Mouse (Mus musculus) midbrain, embryonic 12.5 days (tissue): Measurements from ENCODE around the gene Vps26c. TPM values are rescaled to one million over a fixed set of nuclear protein-coding genes. Genes with fewer than 3 reads are reported as not detected.
A peak's percentile ranks its signal among the peaks of the same experiment; 100 is the strongest.
"Not testable (repeated sequence)": the region's sequence is repeated elsewhere in the genome, so short reads cannot be mapped to it uniquely, and the experiment has no call there.

Experiments used
- ATAC-seq: fragments of 200-750 bp; cut with Nextera tagmentation; 2 replicates; pipeline ENCODE4 v1.8.0; 2017; ENCODE audit warnings: low read depth, moderate TSS enrichment, moderate library complexity; ENCODE audit not compliant: low FRiP score
- H3K27ac ChIP-seq: fragments of 300-500 bp; sonication (generic); replicated peaks from 2 replicates; pipeline ENCODE4 v1.5.1; 2016; ENCODE audit warnings: mild to moderate bottlenecking
- H3K27me3 ChIP-seq: fragments of 300-500 bp; sonication (generic); 2 replicates; pipeline ENCODE4 v1.6.1; 2016; ENCODE audit warnings: mild to moderate bottlenecking
- H3K36me3 ChIP-seq: fragments of 300-500 bp; sonication (generic); 2 replicates; pipeline ENCODE4 v1.6.1; 2016
- H3K4me1 ChIP-seq: fragments of 300-500 bp; sonication (generic); 2 replicates; pipeline ENCODE4 v1.6.1; 2016
- H3K4me2 ChIP-seq: fragments of 300-500 bp; sonication (generic); replicated peaks from 2 replicates; pipeline ENCODE4 v1.6.1; 2016; ENCODE audit warnings: mild to moderate bottlenecking, moderate library complexity
- H3K4me3 ChIP-seq: fragments of 300-500 bp; sonication (generic); 2 replicates; pipeline ENCODE4 v1.5.1; 2016; ENCODE audit warnings: mild to moderate bottlenecking
- H3K9ac ChIP-seq: fragments of 300-500 bp; sonication (generic); replicated peaks from 2 replicates; pipeline ENCODE4 v1.6.1; 2016; ENCODE audit warnings: mild to moderate bottlenecking, moderate library complexity
- H3K9me3 ChIP-seq: fragments of 300-500 bp; sonication (generic); 2 replicates; pipeline ENCODE4 v1.6.1; 2016; ENCODE audit warnings: mild to moderate bottlenecking
- WGBS: fragments of 180-500 bp; shearing (Covaris S2); methylation state at CpG from one replicate; pipeline ENCODE4 v1.1.7; 2016; 5-methylcytosine and 5-hydroxymethylcytosine counted together
- polyA plus RNA-seq: library from polyadenylated mRNA; unstranded; fragments of >200 nt; fragmentation: Nextera tagmentation; extraction: Ambion mirVana; gene quantifications from 2 replicates; pipeline ENCODE4 v1.2.1, GENCODE M21; 2016

The Vps26c gene
- polyA plus RNA-seq, 1 experiment from 2014 or later = 60.6 TPM

DNA sequence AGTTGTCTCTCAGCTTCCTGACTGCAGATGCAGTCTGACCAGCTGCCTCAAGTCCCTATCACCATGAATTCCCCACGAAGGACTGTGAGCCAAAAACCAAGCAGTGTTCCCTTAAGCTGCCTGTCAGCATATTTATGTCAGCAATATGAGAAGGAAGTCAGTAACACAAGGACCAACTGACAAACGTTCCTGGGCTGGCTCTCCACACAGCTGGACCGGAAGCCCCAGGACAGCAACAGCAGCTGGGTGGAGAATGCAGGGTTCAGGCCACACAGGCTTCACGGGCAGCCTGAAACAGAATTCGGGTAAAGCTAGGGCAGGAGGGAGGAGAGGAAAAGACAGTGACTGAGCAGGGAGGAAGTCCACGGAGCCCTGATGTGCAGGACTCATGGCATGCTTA lies 7.6 kb downstream of the Vps26c start:
- Histone ChIP-seq H3K4me2 (no peak overlapping the region), H3K4me3 (no peak overlapping the region), H3K36me3 (0 out of 2 replicates have a peak, but pooled peaks cover 5% of the 10 kb centered on the region), H3K4me1 (peaks cover 2% of the 10 kb centered on the region; the same call in 1 of the 2 replicates), H3K9ac (no peak overlapping the region), H3K9me3 (no peaks in the 10 kb centered on the region), H3K27me3 (no peaks in the 10 kb centered on the region), H3K27ac (no peak overlapping the region)
- no peak for ATAC-seq
- 69% methylated on average over 6 of the region's 6 CpGs for WGBS

GRCm38 (mm10) chr16:94517606-94518005 lies 9.0 kb downstream of the Vps26c start:
- Histone ChIP-seq H3K9ac (no peak overlapping the region), H3K36me3 (0 out of 2 replicates have a peak, but pooled peaks cover 5% of the 10 kb centered on the region), H3K4me2 (no peak overlapping the region), H3K4me1 (no peaks in the 10 kb centered on the region), H3K27me3 (no peaks in the 10 kb centered on the region), H3K4me3 (no peak overlapping the region), H3K9me3 (no peaks in the 10 kb centered on the region), H3K27ac (no peak overlapping the region)
- 97% methylated on average over 2 of the region's 2 CpGs for WGBS
- no peak for ATAC-seq

DNA sequence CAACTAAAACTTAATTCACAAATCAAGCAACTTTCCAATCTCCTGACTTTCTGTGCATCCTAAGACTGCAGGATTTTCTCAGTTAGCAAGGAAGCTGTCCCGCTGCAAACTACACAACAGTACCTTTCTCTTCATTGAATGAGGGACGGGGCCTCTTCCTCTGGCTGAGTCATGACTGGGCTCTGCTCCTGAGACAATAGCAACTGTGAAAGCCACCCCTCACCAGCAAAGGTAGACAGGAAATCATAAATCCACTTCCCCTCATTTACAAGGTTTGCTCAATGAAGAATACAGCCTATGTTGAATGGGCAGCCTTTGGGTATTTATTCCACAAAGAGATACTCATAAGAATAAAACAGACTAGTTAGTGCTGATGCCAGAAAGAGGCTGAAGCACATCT lies 16.6 kb downstream of the Vps26c start:
- no peak overlapping the region for H3K9ac ChIP-seq
- no peaks in the 10 kb centered on the region for H3K27me3 ChIP-seq
- no peak overlapping the region for H3K4me2 ChIP-seq
- WGBS = 85% methylated on average over 2 of the region's 2 CpGs
- H3K4me1 ChIP-seq = no peaks in the 10 kb centered on the region
- no peak for ATAC-seq
- no peak overlapping the region for H3K4me3 ChIP-seq
- H3K36me3 ChIP-seq = peaks cover 32% of the 10 kb centered on the region
- H3K9me3 ChIP-seq = no peaks in the 10 kb centered on the region
- H3K27ac ChIP-seq = no peak overlapping the region

- H3K4me2 ChIP-seq = no peak overlapping the region
- H3K27ac ChIP-seq = no peak overlapping the region
- no peaks in the 10 kb centered on the region for H3K4me1 ChIP-seq
- 91% methylated on average over 8 of the region's 8 CpGs for WGBS
- peaks cover 44% of the 10 kb centered on the region for H3K36me3 ChIP-seq
- ATAC-seq = no peak
- no peak overlapping the region for H3K9ac ChIP-seq
- H3K4me3 ChIP-seq = no peak overlapping the region
- H3K27me3 ChIP-seq = no peaks in the 10 kb centered on the region
- H3K9me3 ChIP-seq = no peaks in the 10 kb centered on the region
Measured at GRCm38 (mm10) chr16:94508769-94509168, 17.9 kb downstream of the Vps26c start.

DNA sequence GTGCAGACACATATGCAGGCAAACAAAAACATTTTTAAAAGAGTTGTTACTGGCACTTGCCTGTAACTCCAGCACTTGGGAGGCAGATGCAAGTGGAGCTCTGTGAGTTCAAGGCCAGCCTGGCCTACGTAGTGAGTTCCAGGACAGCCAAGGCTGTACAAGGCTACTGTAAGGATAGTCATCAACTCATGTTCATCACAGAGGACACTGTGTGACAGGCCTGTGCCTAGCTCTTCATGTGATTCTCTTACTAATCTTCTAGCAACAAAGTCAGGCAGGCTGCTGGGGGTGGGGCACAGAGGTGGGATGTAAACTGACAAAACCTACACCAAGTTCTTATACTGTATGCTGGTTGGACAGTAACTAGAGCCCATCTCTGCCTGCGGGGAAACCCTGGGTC lies 19.6 kb downstream of the Vps26c start:
- Histone ChIP-seq H3K27me3 (no peaks in the 10 kb centered on the region), H3K9ac (no peak overlapping the region), H3K9me3 (no peaks in the 10 kb centered on the region), H3K36me3 (peaks cover 51% of the 10 kb centered on the region), H3K27ac (no peak overlapping the region), H3K4me2 (no peak overlapping the region), H3K4me3 (no peak overlapping the region), H3K4me1 (no peaks in the 10 kb centered on the region)
- ATAC-seq = no peak
- WGBS = 97% methylated on average over 2 of the region's 2 CpGs

DNA sequence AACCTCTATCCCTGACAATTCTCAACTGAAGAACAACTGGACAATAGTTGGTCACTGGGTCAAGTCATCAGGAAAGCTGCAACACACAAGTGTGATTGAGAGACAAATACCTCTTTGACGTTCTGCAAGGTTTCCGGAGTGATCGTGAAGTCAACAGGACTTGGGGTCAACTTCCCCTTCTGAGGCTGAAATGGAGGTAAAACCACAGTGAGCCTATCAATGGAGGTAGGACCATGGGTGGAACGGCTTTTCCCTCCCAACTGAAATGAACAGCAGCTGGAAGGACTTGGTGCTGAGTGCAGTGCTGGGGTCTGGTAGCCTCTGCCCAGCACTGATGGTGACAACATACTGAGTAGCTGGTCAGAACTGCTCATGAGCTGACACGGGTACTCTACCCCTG lies 22.4 kb downstream of the Vps26c start:
- Histone ChIP-seq H3K9ac (no peak overlapping the region), H3K9me3 (no peaks in the 10 kb centered on the region), H3K4me1 (no peaks in the 10 kb centered on the region), H3K4me2 (no peak overlapping the region), H3K4me3 (no peak overlapping the region), H3K36me3 (peaks cover 61% of the 10 kb centered on the region), H3K27me3 (no peaks in the 10 kb centered on the region), H3K27ac (no peak overlapping the region)
- no peak for ATAC-seq
- 95% methylated on average over 5 of the region's 5 CpGs for WGBS

DNA sequence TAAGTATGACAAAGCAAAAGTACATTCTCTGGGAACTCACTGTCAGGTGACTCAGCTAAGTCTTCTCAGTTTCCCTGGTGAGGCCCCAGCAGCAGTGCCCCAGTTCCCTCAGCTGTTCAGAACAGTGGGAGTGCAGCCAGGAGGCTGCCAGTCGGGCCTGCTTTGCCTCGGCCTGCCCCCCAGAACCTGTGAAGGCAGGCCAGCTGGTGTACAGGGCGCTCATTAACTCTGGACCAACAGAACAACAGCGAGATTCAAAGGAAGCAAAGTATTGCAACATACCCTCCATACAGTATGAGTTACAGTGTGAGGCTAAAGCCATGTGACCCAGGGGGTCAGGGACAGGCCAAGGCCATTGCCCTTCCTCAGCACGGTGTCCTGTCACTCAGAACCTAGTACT lies 28.7 kb downstream of the Vps26c start:
- no peak overlapping the region for H3K9ac ChIP-seq
- peaks cover 61% of the 10 kb centered on the region for H3K36me3 ChIP-seq
- H3K4me3 ChIP-seq = no peak overlapping the region
- H3K27ac ChIP-seq = no peak overlapping the region
- no peak overlapping the region for H3K4me2 ChIP-seq
- no peaks in the 10 kb centered on the region for H3K4me1 ChIP-seq
- no peaks in the 10 kb centered on the region for H3K27me3 ChIP-seq
- WGBS = 85% methylated on average over 5 of the region's 5 CpGs
- H3K9me3 ChIP-seq = no peaks in the 10 kb centered on the region
- no peak for ATAC-seq

- not testable (repeated sequence) for H3K4me3 ChIP-seq, H3K27ac ChIP-seq, H3K4me2 ChIP-seq, H3K9me3 ChIP-seq, H3K9ac ChIP-seq, H3K4me1 ChIP-seq, H3K27me3 ChIP-seq, ATAC-seq
- H3K36me3 ChIP-seq = peaks cover 61% of the 10 kb centered on the region
- WGBS = 95% methylated on average over 7 of the region's 7 CpGs
Measured at GRCm38 (mm10) chr16:94497176-94497575, 29.5 kb downstream of the Vps26c start.

DNA sequence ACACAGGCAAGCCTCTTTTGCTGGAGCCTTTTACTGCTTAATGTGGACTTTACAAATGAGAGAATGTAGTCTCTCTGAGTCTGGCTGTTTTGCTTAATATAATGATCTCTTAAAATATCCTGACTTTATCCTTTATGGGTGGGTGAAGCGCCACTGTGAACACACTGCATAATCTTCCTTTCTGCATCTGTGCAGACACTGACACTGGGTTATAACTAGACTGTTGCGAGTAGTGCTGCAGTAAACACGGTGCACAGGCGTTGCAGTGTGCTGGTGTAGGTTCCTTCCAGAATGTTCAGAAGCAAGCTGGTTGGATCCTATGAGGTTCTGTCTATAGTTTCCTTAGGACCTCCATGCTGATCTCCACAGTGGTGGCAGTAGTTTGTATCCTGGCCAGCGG lies 37.3 kb downstream of the Vps26c start:
- H3K9me3 ChIP-seq = no peaks in the 10 kb centered on the region
- H3K27ac ChIP-seq = no peak overlapping the region
- no peaks in the 10 kb centered on the region for H3K27me3 ChIP-seq
- no peak overlapping the region for H3K9ac ChIP-seq
- 92% methylated on average over 5 of the region's 5 CpGs for WGBS
- H3K4me1 ChIP-seq = no peaks in the 10 kb centered on the region
- no peak for ATAC-seq
- H3K4me2 ChIP-seq = no peak overlapping the region
- no peak overlapping the region for H3K4me3 ChIP-seq
- H3K36me3 ChIP-seq = no peaks in the 10 kb centered on the region

GRCm38 (mm10) chr16:94487341-94487740 lies 39.3 kb downstream of the Vps26c start:
- no peaks in the 10 kb centered on the region for H3K4me1 ChIP-seq
- H3K4me2 ChIP-seq = no peak overlapping the region
- H3K36me3 ChIP-seq = no peaks in the 10 kb centered on the region
- 84% methylated on average over 5 of the region's 5 CpGs for WGBS
- ATAC-seq = no peak
- H3K9ac ChIP-seq = no peak overlapping the region
- no peak overlapping the region for H3K4me3 ChIP-seq
- H3K9me3 ChIP-seq = no peaks in the 10 kb centered on the region
- H3K27me3 ChIP-seq = no peaks in the 10 kb centered on the region
- no peak overlapping the region for H3K27ac ChIP-seq

DNA sequence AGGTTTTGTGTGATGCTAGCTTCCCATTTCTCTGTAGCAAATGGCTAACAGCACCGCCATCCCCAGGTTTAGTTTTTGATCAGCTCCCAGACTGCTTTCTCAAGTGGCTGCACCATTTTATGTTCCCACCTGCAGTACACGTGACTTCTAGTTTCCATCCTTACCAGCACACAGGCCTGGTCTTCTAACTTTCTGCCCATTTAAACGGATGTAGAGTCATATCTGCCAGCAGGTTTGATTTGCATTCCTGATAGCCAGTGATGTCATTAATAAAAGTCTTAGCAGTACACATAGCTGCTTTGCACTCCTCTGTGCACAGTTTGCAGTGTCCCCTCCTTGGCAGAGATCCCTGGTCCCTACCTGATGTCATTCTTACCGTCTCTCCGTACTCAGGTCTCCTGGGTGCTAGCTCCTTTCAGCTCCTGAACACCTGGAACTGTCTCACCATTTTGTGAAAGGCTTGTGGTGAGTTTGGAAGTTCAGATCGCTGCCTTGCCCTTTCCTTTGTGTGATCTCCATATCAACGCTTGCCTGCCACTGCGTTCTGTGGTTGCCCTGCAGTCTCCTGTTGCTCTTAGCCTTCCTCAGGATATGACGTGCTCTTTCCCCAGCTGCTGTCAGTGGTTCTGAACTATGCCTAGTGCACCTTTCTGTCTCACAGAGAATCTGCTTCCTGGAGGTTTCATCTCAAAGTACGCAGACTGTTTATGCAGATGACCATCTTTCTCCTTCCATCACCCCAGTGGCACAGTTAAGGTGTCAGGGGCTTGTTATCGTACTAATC lies 41.7 kb downstream of the Vps26c start:
- Histone ChIP-seq H3K4me2 (no peak overlapping the region), H3K27ac (no peak overlapping the region), H3K27me3 (no peaks in the 10 kb centered on the region), H3K4me1 (no peaks in the 10 kb centered on the region), H3K9me3 (no peaks in the 10 kb centered on the region), H3K9ac (no peak overlapping the region), H3K4me3 (no peak overlapping the region), H3K36me3 (no peaks in the 10 kb centered on the region)
- WGBS = 86% methylated on average over 11 of the region's 11 CpGs
- ATAC-seq = no peak

DNA sequence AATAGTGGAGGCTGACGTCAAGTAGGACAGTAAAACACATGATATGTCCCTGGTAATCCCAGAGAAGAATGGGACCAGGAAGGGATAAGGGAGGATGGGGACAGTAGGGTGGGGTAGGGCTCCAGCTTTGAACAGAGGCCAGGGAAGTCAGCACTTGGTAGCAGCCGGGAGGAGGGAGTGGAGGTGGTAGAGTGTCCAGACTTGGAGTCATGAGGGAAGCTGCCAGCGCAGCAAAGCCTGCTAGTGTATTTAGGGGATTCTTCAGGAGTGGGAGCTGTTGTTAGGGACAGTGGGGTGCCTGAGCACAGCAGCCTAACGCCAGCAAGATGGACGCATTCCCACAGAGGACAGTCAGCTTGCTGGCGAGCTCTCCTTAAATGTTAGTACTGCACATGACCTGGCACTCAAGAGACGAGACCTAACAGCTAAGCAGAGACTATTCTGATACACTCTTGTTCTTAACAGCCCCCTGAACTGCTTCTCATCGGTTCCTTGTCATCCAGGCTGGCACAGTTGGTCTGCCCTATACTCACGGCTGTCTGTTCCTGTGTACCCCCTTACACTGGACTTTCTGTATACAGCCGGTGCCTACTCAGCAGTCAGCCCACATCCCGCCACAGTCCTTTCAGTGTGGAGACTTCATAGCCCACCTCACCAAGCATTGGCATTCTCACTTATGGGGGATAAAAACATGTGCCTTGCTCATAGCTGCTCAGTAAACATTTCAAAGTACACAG lies 53.4 kb downstream of the Vps26c start:
- ATAC-seq = no peak
- Histone ChIP-seq H3K4me2 (no peak overlapping the region), H3K27ac (peak overlapping the region; percentile 16), H3K4me1 (no peaks in the 10 kb centered on the region), H3K36me3 (peaks cover 44% of the 10 kb centered on the region), H3K9ac (no peak overlapping the region), H3K9me3 (no peaks in the 10 kb centered on the region), H3K4me3 (no peak overlapping the region), H3K27me3 (no peaks in the 10 kb centered on the region)
- whole genome bisulfite sequencing = 86% methylated on average over 11 of the region's 11 CpGs
